Mouse (Mus musculus) midbrain, embryonic 11.5 days (tissue): ENCODE results near the gene Tex2. TPM values are rescaled to one million over a fixed set of nuclear protein-coding genes. Genes with fewer than 3 reads are reported as not detected.

Experiments used
- ATAC-seq: fragments of 200-750 bp; cut with Nextera tagmentation; 2 replicates; pipeline ENCODE4 v1.8.0; 2017; ENCODE audit warnings: moderate TSS enrichment, moderate library complexity; ENCODE audit not compliant: low FRiP score
- DNase-seq: peaks from one replicate; pipeline ENCODE4 v3.0.0; 2015; ENCODE audit warnings: low spot score; ENCODE audit errors: missing footprints
- H3K27ac ChIP-seq: fragments of 300-500 bp; sonication (generic); 2 replicates; pipeline ENCODE4 v1.5.1; 2014; ENCODE audit warnings: low read depth, low read length
- H3K27me3 ChIP-seq: fragments of 300-500 bp; sonication (generic); 2 replicates; pipeline ENCODE4 v1.6.1; 2014; ENCODE audit warnings: mild to moderate bottlenecking, low read length, moderate library complexity, mixed read lengths; ENCODE audit not compliant: control insufficient read depth, insufficient read depth
- H3K36me3 ChIP-seq: fragments of 300-500 bp; sonication (generic); 2 replicates; pipeline ENCODE4 v1.6.1; 2014; ENCODE audit warnings: mild to moderate bottlenecking, low read length, moderate library complexity, mixed read lengths; ENCODE audit not compliant: control insufficient read depth, insufficient read depth
- H3K4me1 ChIP-seq: fragments of 300-500 bp; sonication (generic); 2 replicates; pipeline ENCODE4 v1.6.1; 2014; ENCODE audit warnings: low read length; ENCODE audit not compliant: control insufficient read depth, insufficient read depth
- H3K4me2 ChIP-seq: fragments of 300-500 bp; sonication (generic); 2 replicates; pipeline ENCODE4 v1.6.1; 2014; ENCODE audit warnings: mild to moderate bottlenecking, moderate library complexity
- H3K4me3 ChIP-seq: fragments of 300-500 bp; sonication (generic); 2 replicates; pipeline ENCODE4 v1.5.1; 2014; ENCODE audit warnings: low read depth, low read length
- H3K9ac ChIP-seq: fragments of 300-500 bp; sonication (generic); 2 replicates; pipeline ENCODE4 v1.6.1; 2014; ENCODE audit warnings: low read length
- H3K9me3 ChIP-seq: fragments of 300-500 bp; sonication (generic); 2 replicates; pipeline ENCODE4 v1.6.1; 2016; ENCODE audit warnings: low read length; ENCODE audit not compliant: control insufficient read depth
- WGBS: fragments of 180-500 bp; shearing (Covaris S2); extraction: QIAGEN DNeasy Blood & Tissue Kit; methylation state at CpG from one replicate; pipeline ENCODE4 v1.1.7; 2014; 5-methylcytosine and 5-hydroxymethylcytosine counted together
- polyA plus RNA-seq: library from polyadenylated mRNA; unstranded; fragments of >200 nt; fragmentation: Nextera tagmentation; extraction: Ambion mirVana; gene quantifications from 2 replicates; pipeline ENCODE4 v1.2.1, GENCODE M21; 2014

Gene Tex2
- polyA plus RNA-seq, 1 experiment from 2014 or later: 9.9 TPM

DNA sequence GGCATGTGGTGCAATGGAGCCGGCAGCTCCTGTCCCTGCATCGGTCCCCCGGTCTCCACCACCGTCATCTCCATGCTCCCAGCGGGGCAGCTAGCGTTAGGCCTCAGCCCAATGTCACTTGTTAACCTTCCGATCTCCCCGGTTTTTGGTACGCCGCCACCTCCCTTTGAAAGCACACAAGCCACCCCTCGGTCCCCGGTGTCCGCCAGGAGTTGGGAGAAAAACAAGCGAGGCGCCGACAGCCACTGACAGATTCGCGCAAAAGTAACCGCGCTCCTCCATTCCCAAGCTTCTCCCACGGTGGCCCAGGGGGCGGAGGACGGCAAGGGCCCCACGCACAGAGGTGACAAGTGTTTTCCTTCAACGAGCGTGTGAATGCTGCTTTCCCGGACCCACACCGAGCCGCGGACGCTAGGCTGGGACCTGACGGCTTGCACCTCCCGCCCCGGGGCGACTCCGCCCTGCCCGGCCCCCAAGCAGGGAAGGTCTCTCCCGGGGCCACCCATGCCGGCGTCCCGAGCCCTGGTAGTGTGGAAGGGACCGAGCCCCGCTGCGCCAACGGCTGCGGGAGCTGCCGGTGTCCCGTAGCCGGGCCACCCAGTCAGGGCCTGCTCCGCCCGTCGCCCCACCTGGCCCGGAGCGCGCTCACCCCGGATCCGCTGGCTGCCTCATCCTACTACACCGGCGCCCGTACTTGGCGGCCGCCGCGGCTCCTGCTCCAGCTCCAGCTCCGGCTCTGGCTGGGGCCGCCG is 838 bp downstream of the Tex2 start:
- ATAC-seq: no peak
- Histone ChIP-seq H3K27ac (peak overlapping the region; percentile 51; the same call in 1 of the 2 replicates), H3K4me2 (peak overlapping the region; percentile 93), H3K9me3 (no peaks in the 10 kb centered on the region), H3K36me3 (no peaks in the 10 kb centered on the region), H3K9ac (peak overlapping the region; percentile 83), H3K4me1 (peaks cover 4% of the 10 kb centered on the region; the same call in 1 of the 2 replicates), H3K4me3 (peak overlapping the region; percentile 97), H3K27me3 (peaks cover 4% of the 10 kb centered on the region; the same call in 1 of the 2 replicates)
- peak; percentile 95 for DNase-seq
- WGBS: under 1% methylated on average over 51 of the region's 67 CpGs

DNA sequence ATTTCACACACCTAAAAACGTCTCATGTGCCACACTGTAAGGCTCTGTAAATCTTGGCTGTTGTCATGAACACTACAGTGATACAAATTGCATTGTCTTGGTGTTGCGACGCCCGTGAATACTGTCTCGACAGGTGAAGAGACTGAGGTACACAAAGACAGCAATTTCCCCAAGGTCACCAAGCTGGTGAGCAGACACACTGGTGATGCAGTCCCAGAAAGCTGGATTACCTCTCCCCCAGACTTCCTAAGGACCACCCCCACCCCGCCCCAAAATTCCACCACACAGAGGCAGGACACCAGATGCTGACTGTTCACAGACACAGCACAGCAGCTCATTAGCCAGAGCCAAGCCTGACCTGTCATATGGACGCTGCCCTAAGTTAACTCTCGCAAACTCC is 3.5 kb downstream of the Tex2 start:
- 77% methylated on average over 8 of the region's 8 CpGs for WGBS
- DNase-seq (no peak), ATAC-seq (no peak)
- H3K9me3 ChIP-seq: no peaks in the 10 kb centered on the region
- H3K27ac ChIP-seq: no peak overlapping the region
- no peak overlapping the region for H3K4me3 ChIP-seq
- no peak overlapping the region for H3K9ac ChIP-seq
- peaks cover 4% of the 10 kb centered on the region; the same call in 1 of the 2 replicates for H3K4me1 ChIP-seq
- H3K27me3 ChIP-seq: peaks cover 4% of the 10 kb centered on the region; the same call in 1 of the 2 replicates
- no peak overlapping the region for H3K4me2 ChIP-seq
- no peaks in the 10 kb centered on the region for H3K36me3 ChIP-seq

DNA sequence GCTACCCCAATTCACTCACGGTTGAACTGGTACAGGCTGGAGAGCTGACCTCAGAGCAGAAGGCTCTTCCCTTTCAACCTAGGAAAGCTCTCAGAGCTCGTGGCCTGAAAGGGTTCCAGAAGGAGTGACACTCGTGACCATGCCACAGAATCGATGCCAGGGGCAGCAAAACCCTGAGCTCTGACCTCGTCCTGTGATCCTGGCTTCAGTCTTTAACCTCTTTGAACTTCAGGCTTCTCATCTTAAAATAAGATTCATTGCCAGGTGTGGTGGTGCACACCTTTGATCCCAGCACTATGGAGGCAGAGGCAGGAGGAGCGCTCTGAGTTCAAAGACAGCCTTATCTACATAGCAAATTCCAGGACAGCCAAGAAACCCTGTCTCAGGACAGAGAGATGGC is 5.9 kb downstream of the Tex2 start:
- H3K4me1 ChIP-seq: peaks cover 4% of the 10 kb centered on the region; the same call in 1 of the 2 replicates
- DNase-seq (no peak), ATAC-seq (no peak)
- H3K27ac ChIP-seq: no peak overlapping the region
- no peak overlapping the region for H3K9ac ChIP-seq
- H3K27me3 ChIP-seq: peaks cover 4% of the 10 kb centered on the region; the same call in 1 of the 2 replicates
- H3K36me3 ChIP-seq: no peaks in the 10 kb centered on the region
- H3K9me3 ChIP-seq: no peaks in the 10 kb centered on the region
- H3K4me2 ChIP-seq: no peak overlapping the region
- 69% methylated on average over 6 of the region's 6 CpGs for WGBS
- H3K4me3 ChIP-seq: no peak overlapping the region

GRCm38 (mm10) chr11:106606042-106606441 is 7.2 kb downstream of the Tex2 start:
- ATAC-seq: no peak
- 50% methylated on average over 5 of the region's 5 CpGs for WGBS
- Histone ChIP-seq H3K4me1 (no peaks in the 10 kb centered on the region), H3K27ac (no peak overlapping the region), H3K4me3 (no peak overlapping the region), H3K9me3 (no peaks in the 10 kb centered on the region), H3K27me3 (no peaks in the 10 kb centered on the region), H3K4me2 (no peak overlapping the region), H3K36me3 (no peaks in the 10 kb centered on the region), H3K9ac (no peak overlapping the region)
- DNase-seq: peak; percentile 19

- H3K27me3 ChIP-seq: no peaks in the 10 kb centered on the region
- 93% methylated on average over 11 of the region's 11 CpGs for WGBS
- no peak for ATAC-seq
Observed at GRCm38 (mm10) chr11:106603230-106603629, 10.0 kb downstream of the Tex2 start.

GRCm38 (mm10) chr11:106600124-106600523 is 13.1 kb downstream of the Tex2 start:
- DNase-seq (peak; percentile 80), ATAC-seq (no peak)
- Histone ChIP-seq H3K27me3 (no peaks in the 10 kb centered on the region), H3K9me3 (no peaks in the 10 kb centered on the region), H3K36me3 (no peaks in the 10 kb centered on the region), H3K4me2 (no peak overlapping the region), H3K4me3 (no peak overlapping the region), H3K27ac (no peak overlapping the region), H3K9ac (no peak overlapping the region), H3K4me1 (no peaks in the 10 kb centered on the region)
- WGBS: 82% methylated on average over 5 of the region's 5 CpGs

More at GRCm38 (mm10) chr11:106603230-106603629, 10.0 kb downstream of the Tex2 start:
- Histone ChIP-seq H3K27ac (no peak overlapping the region), H3K9me3 (no peaks in the 10 kb centered on the region), H3K36me3 (no peaks in the 10 kb centered on the region), H3K4me1 (no peaks in the 10 kb centered on the region), H3K4me3 (no peak overlapping the region), H3K9ac (no peak overlapping the region), H3K4me2 (no peak overlapping the region)
- peak; percentile 65 for DNase-seq

DNA sequence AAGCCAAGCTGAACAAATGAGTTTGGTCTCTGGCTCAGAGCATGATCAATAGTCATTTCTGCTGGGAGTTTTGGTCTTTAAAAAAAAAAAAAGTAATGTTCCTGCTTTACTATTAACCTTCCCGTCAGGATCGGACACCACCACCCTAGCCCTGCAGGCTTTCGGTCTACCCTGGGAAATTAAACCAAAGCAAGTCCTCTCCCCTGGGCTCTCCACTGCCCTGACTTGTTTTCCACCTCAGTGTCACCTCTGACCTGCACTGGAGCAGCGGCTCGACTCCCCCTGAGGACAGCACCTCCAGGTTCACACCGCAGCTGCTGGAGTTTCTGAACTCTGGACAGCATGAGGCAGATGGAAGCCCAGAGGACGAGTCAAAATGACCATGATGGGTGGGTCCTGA is 13.9 kb downstream of the Tex2 start:
- Histone ChIP-seq H3K27ac (no peak overlapping the region), H3K4me3 (no peak overlapping the region), H3K9ac (no peak overlapping the region), H3K4me2 (no peak overlapping the region), H3K9me3 (no peaks in the 10 kb centered on the region), H3K27me3 (no peaks in the 10 kb centered on the region), H3K4me1 (no peaks in the 10 kb centered on the region), H3K36me3 (no peaks in the 10 kb centered on the region)
- 76% methylated on average over 7 of the region's 7 CpGs for WGBS
- ATAC-seq (no peak), DNase-seq (peak; percentile 57)

- ATAC-seq: no peak
- Histone ChIP-seq H3K27me3 (no peaks in the 10 kb centered on the region), H3K4me1 (no peaks in the 10 kb centered on the region), H3K27ac (no peak overlapping the region), H3K9me3 (no peaks in the 10 kb centered on the region), H3K36me3 (no peaks in the 10 kb centered on the region), H3K4me3 (no peak overlapping the region), H3K9ac (no peak overlapping the region), H3K4me2 (no peak overlapping the region)
- peak; percentile 81 for DNase-seq
- WGBS: 86% methylated on average over 6 of the region's 6 CpGs
Observed at GRCm38 (mm10) chr11:106598339-106598738, 14.9 kb downstream of the Tex2 start.

DNA sequence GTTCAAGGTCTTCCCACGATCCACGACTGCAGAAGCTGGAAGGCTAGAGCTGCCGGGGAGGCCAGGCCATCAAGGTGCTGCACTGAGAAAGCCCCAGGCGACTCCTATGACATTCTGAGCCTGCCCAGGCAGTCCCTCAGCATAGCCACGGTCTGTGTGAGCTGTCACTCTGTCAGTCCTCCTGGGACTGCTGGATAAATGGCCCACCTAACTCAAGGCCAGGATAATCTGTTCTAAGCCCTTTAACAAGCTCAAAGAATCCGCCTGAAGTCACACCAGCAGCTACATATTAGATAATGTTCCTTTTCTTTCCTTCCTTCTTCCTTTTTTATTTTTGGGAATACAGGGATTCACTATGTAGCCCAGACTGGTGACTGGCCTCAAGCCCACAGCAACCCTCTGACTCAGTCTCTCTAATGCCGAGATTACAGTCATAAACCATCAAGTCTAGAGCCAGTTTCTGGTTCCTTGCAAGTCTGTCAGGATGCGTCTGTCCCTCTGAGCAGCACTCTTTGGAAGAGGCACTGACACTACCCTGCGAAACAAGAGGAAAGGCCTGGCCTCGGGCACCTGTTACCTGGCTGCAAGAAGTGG is 15.4 kb downstream of the Tex2 start:
- Histone ChIP-seq H3K27me3 (no peaks in the 10 kb centered on the region), H3K9me3 (no peaks in the 10 kb centered on the region), H3K9ac (no peak overlapping the region), H3K4me2 (no peak overlapping the region), H3K4me1 (no peaks in the 10 kb centered on the region), H3K27ac (no peak overlapping the region), H3K4me3 (no peak overlapping the region), H3K36me3 (no peaks in the 10 kb centered on the region)
- 71% methylated on average over 10 of the region's 10 CpGs for WGBS
- ATAC-seq: no peak
- peak; percentile 56 for DNase-seq
